Mouse (Mus musculus) monocyte, adult 59 days (primary cell): Measurements from ENCODE around the gene 3830406C13Rik. TPM values are rescaled to one million over a fixed set of nuclear protein-coding genes. Genes with fewer than 3 reads are reported as not detected.

Experiments
- total RNA-seq, 2 experiments: library from RNA; stranded (reverse); gene quantifications; one replicate each; pipeline ENCODE4 v1.2.4; 2023

Gene 3830406C13Rik
- total RNA-seq = 10 to 100 TPM; 19.7 to 21.3 TPM

GRCm38 (mm10) chr14:12284141-12284912, at the start of gene 3830406C13Rik:
Gene 3830406C13Rik (plus strand): TSS chr14:12284173.

GRCm38 (mm10) chr14:12283641-12284040, 332 bp upstream of the 3830406C13Rik start, which contains the start of gene Gm49355:
Gene Gm49355 (plus strand): TSS chr14:12283976.

GRCm38 (mm10) chr14:12348089-12348488, 64.1 kb downstream of the 3830406C13Rik start, which contains the start of gene Fezf2:
Gene Fezf2 (minus strand): TSS chr14:12348189.

Other genes starting within 250 kb of the 3830406C13Rik start
- gene Gm49355, start 197 bp upstream of the 3830406C13Rik start, total RNA-seq = not detected
- not detected for gene Fezf2, start 64.0 kb downstream of the 3830406C13Rik start, total RNA-seq